Mouse (Mus musculus) CH12.LX (cell line): ENCODE measurements around the gene Kif26b. TPM values are rescaled to one million over a fixed set of nuclear protein-coding genes. Genes with fewer than 3 reads are reported as not detected.

Source experiments
- DNase-seq: peaks from one replicate; pipeline ENCODE4 v3.0.0-alpha.2; 2013; ENCODE audit errors: extremely low read depth
- H3K27ac ChIP-seq: 2 replicates; pipeline ENCODE4 v1.5.1; 2012; ENCODE audit warnings: low read depth, mild to moderate bottlenecking, control low read depth, moderate library complexity; ENCODE audit not compliant: insufficient read depth
- H3K27me3 ChIP-seq: replicated peaks from 2 replicates; pipeline ENCODE3; 2012; ENCODE audit warnings: inconsistent platforms
- H3K36me3 ChIP-seq, 2 experiments: replicated peaks in 1 of 2; 2 replicates each; pipeline versions ENCODE3 to v1.6.1; 2012; ENCODE audit warnings: inconsistent platforms in 1 of 2, low read length in 1 of 2, mild to moderate bottlenecking in 1 of 2, mixed read lengths in 1 of 2, moderate library complexity in 1 of 2; ENCODE audit not compliant: control insufficient read depth in 1 of 2, insufficient read depth in 1 of 2
- H3K4me1 ChIP-seq, 2 experiments: 2 replicates each; pipeline ENCODE4 v1.6.1; 2012; ENCODE audit warnings: inconsistent platforms in 1 of 2, moderate library complexity in 1 of 2; ENCODE audit not compliant: insufficient read depth in 2 of 2, control insufficient read depth in 1 of 2
- H3K4me2 ChIP-seq: 2 replicates; pipeline ENCODE4 v1.6.1; 2012; ENCODE audit warnings: low read depth, mild to moderate bottlenecking, control low read depth; ENCODE audit not compliant: poor library complexity, insufficient read depth, severe bottlenecking
- H3K4me3 ChIP-seq, 3 experiments: fragments of 150-350 bp in 1 of 3; sonication (generic) in 1 of 3; replicated peaks in 1 of 3; 2 replicates each; pipeline versions ENCODE3 to v1.5.1; 2011 to 2012; ENCODE audit warnings: low read depth in 2 of 3, low read length in 2 of 3, mild to moderate bottlenecking in 2 of 3, moderate library complexity in 2 of 3, control low read depth in 1 of 3, improper control_type of control experiment in 1 of 3, inconsistent platforms in 1 of 3, mixed read lengths in 1 of 3; ENCODE audit not compliant: poor library complexity in 1 of 3
- H3K79me2 ChIP-seq: replicated peaks from 2 replicates; pipeline ENCODE4 v1.6.1; 2012; ENCODE audit warnings: mild to moderate bottlenecking, moderate library complexity; ENCODE audit not compliant: control insufficient read depth, poor library complexity, insufficient read depth, severe bottlenecking; ENCODE audit errors: extremely low read depth
- H3K9ac ChIP-seq: 2 replicates; pipeline ENCODE4 v1.6.1; 2012; ENCODE audit warnings: low read depth, mild to moderate bottlenecking, control low read depth, moderate library complexity; ENCODE audit not compliant: insufficient read depth
- H3K9me3 ChIP-seq: replicated peaks from 2 replicates; pipeline ENCODE3; 2012; ENCODE audit warnings: low read length, inconsistent platforms, mixed read lengths
- BHLHE40 ChIP-seq: IDR thresholded peaks from 2 replicates; pipeline ENCODE4 v1.6.1; 2011; ENCODE audit warnings: mild to moderate bottlenecking, low read depth, low read length, improper control_type of control experiment
- CHD1 ChIP-seq: IDR thresholded peaks from 2 replicates; pipeline ENCODE4 v1.6.1; 2012; ENCODE audit warnings: low read depth, low read length, improper control_type of control experiment, inconsistent platforms
- CTCF ChIP-seq, 2 experiments: IDR thresholded peaks in 1 of 2; conservative IDR thresholded peaks in 1 of 2; 2 replicates each; pipeline ENCODE4 v1.5.1; 2011 to 2012; ENCODE audit warnings: low read depth in 2 of 2, low read length in 2 of 2, improper control_type of control experiment in 1 of 2, inconsistent platforms in 1 of 2, mild to moderate bottlenecking in 1 of 2, moderate library complexity in 1 of 2
- EP300 ChIP-seq: IDR thresholded peaks from 2 replicates; pipeline ENCODE4 v1.6.1; 2011; ENCODE audit warnings: low read length, improper control_type of control experiment
- ETS1 ChIP-seq: conservative IDR thresholded peaks from 2 replicates; pipeline ENCODE4 v1.6.1; 2012; ENCODE audit warnings: low read depth, mild to moderate bottlenecking, inconsistent platforms, low read length, improper control_type of control experiment, moderate library complexity
- GABPA ChIP-seq: IDR thresholded peaks from 2 replicates; pipeline ENCODE4 v1.6.1; 2012; ENCODE audit warnings: low read depth, low read length, improper control_type of control experiment, inconsistent platforms; ENCODE audit not compliant: insufficient replicate concordance
- HCFC1 ChIP-seq: IDR thresholded peaks from 2 replicates; pipeline ENCODE4 v1.6.1; 2012; ENCODE audit warnings: low read depth, mild to moderate bottlenecking, inconsistent platforms, low read length, improper control_type of control experiment
- IRF4 ChIP-seq: IDR thresholded peaks from 2 replicates; pipeline ENCODE4 v1.6.1; 2014; ENCODE audit warnings: low read depth, mild to moderate bottlenecking, inconsistent platforms, low read length, improper control_type of control experiment
- MAX ChIP-seq: IDR thresholded peaks from 2 replicates; pipeline ENCODE4 v1.6.1; 2011; ENCODE audit warnings: low read length, improper control_type of control experiment
- MXI1 ChIP-seq: IDR thresholded peaks from 2 replicates; pipeline ENCODE4 v1.6.1; 2011; ENCODE audit warnings: mild to moderate bottlenecking, low read depth, low read length, improper control_type of control experiment
- MYC ChIP-seq: IDR thresholded peaks from 2 replicates; pipeline ENCODE4 v1.6.1; 2011; ENCODE audit warnings: low read depth, mild to moderate bottlenecking, improper control_type of control experiment, low read length
- PAX5 ChIP-seq: IDR thresholded peaks from 2 replicates; pipeline ENCODE4 v1.6.1; 2012; ENCODE audit warnings: low read length, inconsistent platforms, mixed read lengths
- POLR2A ChIP-seq: IDR thresholded peaks from 2 replicates; pipeline ENCODE4 v1.6.1; 2011; ENCODE audit warnings: low read depth, mild to moderate bottlenecking, improper control_type of control experiment, low read length
- RCOR1 ChIP-seq: conservative IDR thresholded peaks from 2 replicates; pipeline ENCODE4 v1.6.1; 2012; ENCODE audit warnings: low read depth, mild to moderate bottlenecking, inconsistent platforms, low read length, improper control_type of control experiment
- TBP ChIP-seq: conservative IDR thresholded peaks from 2 replicates; pipeline ENCODE4 v1.6.1; 2011; ENCODE audit warnings: low read depth, low read length, improper control_type of control experiment
- ZC3H11A ChIP-seq: IDR thresholded peaks from 2 replicates; pipeline ENCODE4 v1.6.1; 2012; ENCODE audit warnings: low read depth, mild to moderate bottlenecking, inconsistent platforms, low read length, improper control_type of control experiment
- ZKSCAN1 ChIP-seq: IDR thresholded peaks from 2 replicates; pipeline ENCODE4 v1.6.1; 2012; ENCODE audit warnings: low read depth, inconsistent platforms, low read length, improper control_type of control experiment, borderline replicate concordance
- dilution Hi-C: fragments of 300-500 bp; cut with MboI; formaldehyde crosslinking; loops from 2 replicates; pipeline ENCODE4 v1.14.3; 2020; ENCODE audit warnings: low sequenced_read_pairs; ENCODE audit not compliant: extremely low pct_unique_long_range_greater_than_20kb, extremely low pct_ligation_motif_present
- in situ Hi-C: fragments of 300-500 bp; cut with MboI; formaldehyde crosslinking; loops from 3 replicates; pipeline ENCODE4 v1.14.3; 2019; ENCODE audit warnings: low sequenced_read_pairs, low pct_ligation_motif_present, low pct_unique_long_range_greater_than_20kb, mixed read lengths
- polyA plus RNA-seq: library from polyadenylated mRNA; unstranded; fragments of >175 nt; gene quantifications from 2 replicates; pipeline ENCODE4 v1.2.1, GENCODE M21; 2012; ENCODE audit warnings: low read depth; ENCODE audit not compliant: insufficient read length
- total RNA-seq, 2 experiments: library from RNA; depleted of rRNA; stranded (reverse); fragments of 300-350 nt in 1 of 2; fragments of >200 nt in 1 of 2; gene quantifications; 2 replicates each; pipeline ENCODE4 v1.2.3; 2012 to 2014

Kif26b gene
- total and polyA plus RNA-seq, 3 experiments: 0.09 TPM; not detected in 2

DNA sequence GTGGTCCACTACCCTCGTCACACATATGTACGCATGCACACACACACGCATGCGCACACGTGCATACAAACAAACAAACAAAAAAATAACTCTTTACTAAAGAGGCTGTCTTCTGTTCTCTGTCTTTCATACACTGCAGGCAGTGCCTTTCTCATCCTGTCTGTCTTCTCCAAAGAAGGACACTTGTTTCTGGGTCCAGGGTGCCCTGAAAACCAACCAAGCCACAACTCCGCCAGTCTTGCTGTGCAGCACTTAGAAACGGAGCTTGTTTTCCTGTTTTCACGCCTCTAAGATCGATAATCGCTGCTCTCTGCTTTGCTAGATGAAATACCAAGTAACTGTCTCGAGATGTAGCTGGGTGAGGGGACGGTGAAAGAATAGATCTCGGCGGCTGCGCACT, 82.6 kb downstream of the Kif26b start:
- H3K9ac ChIP-seq: no peak overlapping the region
- no peaks in the 10 kb centered on the region for H3K9me3 ChIP-seq
- no peak overlapping the region for H3K27ac ChIP-seq
- DNase-seq: no peak
- TF ChIP-seq ETS1 (no peak), ZC3H11A (no peak), CHD1 (no peak), CTCF (conservative IDR thresholded peaks at IDR 0.05 in 1 of 2, IDR thresholded peaks at IDR 0.05 in 1 of 2; ENCODE audit: low read depth in 2 of 2, low read length in 2 of 2) (no peak), EP300 (no peak), PAX5 (no peak), BHLHE40 (no peak), POLR2A (no peak), TBP (no peak), GABPA (no peak), RCOR1 (no peak), MYC (no peak)
- TF ChIP-seq, all 38 proteins: peak for 0
- 0 out of 4 replicates have a peak, but pooled peaks cover 0 to 2% of the 10 kb centered on the region in 2 experiments for H3K4me1 ChIP-seq
- H3K79me2 ChIP-seq: no peaks in the 10 kb centered on the region
- H3K4me2 ChIP-seq: no peak overlapping the region
- H3K4me3 ChIP-seq: no peak overlapping the region
- no peaks in the 10 kb centered on the region for H3K27me3 ChIP-seq
- in situ Hi-C loops (no loop called here), dilution Hi-C loops (no loop called here)
- no peaks in the 10 kb centered on the region for H3K36me3 ChIP-seq

DNA sequence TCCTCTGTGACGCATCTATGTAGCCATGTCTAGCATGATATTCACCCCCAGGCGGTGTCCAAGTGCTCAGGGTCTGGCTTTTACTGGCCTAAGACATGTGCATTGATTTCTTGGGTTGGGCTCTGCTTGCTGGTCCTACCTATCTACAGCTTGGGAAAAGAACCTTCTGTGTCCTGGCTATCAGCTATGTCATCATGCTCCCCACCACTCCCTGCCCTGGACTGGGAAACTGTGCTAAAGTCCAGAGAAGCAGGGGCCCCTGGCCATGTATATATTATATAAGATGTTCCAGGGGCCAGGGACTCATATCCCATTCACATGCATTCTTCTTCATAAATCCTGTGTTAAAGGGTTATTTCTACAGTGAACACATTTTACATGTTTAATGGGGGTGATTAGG, 92.4 kb downstream of the Kif26b start:
- H3K4me1 ChIP-seq: no peaks in the 10 kb centered on the region
- H3K9me3 ChIP-seq: no peaks in the 10 kb centered on the region
- no peak overlapping the region for H3K4me3 ChIP-seq
- in situ Hi-C loops: no loop called here
- dilution Hi-C loops: no loop called here
- H3K27me3 ChIP-seq: no peaks in the 10 kb centered on the region
- H3K36me3 ChIP-seq: no peaks in the 10 kb centered on the region
- TF ChIP-seq ETS1: no peak
- no peak for TF ChIP-seq MAX
- TF ChIP-seq IRF4: no peak
- TF ChIP-seq ZKSCAN1: no peak
- TF ChIP-seq PAX5: no peak
- TF ChIP-seq CHD1: no peak
- TF ChIP-seq HCFC1: no peak
- no peak for TF ChIP-seq MXI1
- TF ChIP-seq, all 38 proteins: peak for 0
- H3K79me2 ChIP-seq: no peaks in the 10 kb centered on the region
- no peak overlapping the region for H3K4me2 ChIP-seq
- no peak overlapping the region for H3K9ac ChIP-seq
- H3K27ac ChIP-seq: no peak overlapping the region
- DNase-seq: no peak
